Mouse (Mus musculus) hindbrain, embryonic 14.5 days (tissue): ENCODE results near the gene Colq. TPM values are rescaled to one million over a fixed set of nuclear protein-coding genes. Genes with fewer than 3 reads are reported as not detected.

Experiments
- ATAC-seq: fragments of 200-750 bp; cut with Nextera tagmentation; 2 replicates; pipeline ENCODE4 v1.8.0; 2017; ENCODE audit warnings: moderate number of reproducible peaks, mild to moderate bottlenecking, moderate TSS enrichment, moderate library complexity; ENCODE audit not compliant: low FRiP score
- DNase-seq: peaks from one replicate; pipeline ENCODE4 v3.0.0-alpha.2; 2015; ENCODE audit warnings: low spot score
- H3K27ac ChIP-seq: fragments of 300-500 bp; sonication (generic); 2 replicates; pipeline ENCODE4 v1.5.1; 2014; ENCODE audit warnings: mild to moderate bottlenecking, moderate library complexity
- H3K27me3 ChIP-seq: fragments of 300-500 bp; sonication (generic); 2 replicates; pipeline ENCODE4 v1.6.1; 2014; ENCODE audit warnings: mild to moderate bottlenecking, low read length, mixed read lengths; ENCODE audit not compliant: control insufficient read depth, insufficient read depth
- H3K36me3 ChIP-seq: fragments of 300-500 bp; sonication (generic); replicated peaks from 2 replicates; pipeline ENCODE4 v1.6.1; 2014; ENCODE audit not compliant: control insufficient read depth, insufficient read depth
- H3K4me1 ChIP-seq: fragments of 300-500 bp; sonication (generic); replicated peaks from 2 replicates; pipeline ENCODE4 v1.6.1; 2014; ENCODE audit warnings: antibody characterized with exemption, low read length, mixed read lengths; ENCODE audit not compliant: control insufficient read depth, insufficient read depth
- H3K4me2 ChIP-seq: fragments of 300-500 bp; sonication (generic); replicated peaks from 2 replicates; pipeline ENCODE4 v1.6.1; 2014; ENCODE audit warnings: mild to moderate bottlenecking, moderate library complexity
- H3K4me3 ChIP-seq: fragments of 300-500 bp; sonication (generic); replicated peaks from 2 replicates; pipeline ENCODE4 v1.5.1; 2014; ENCODE audit warnings: mild to moderate bottlenecking, low read length
- H3K9ac ChIP-seq: fragments of 300-500 bp; sonication (generic); 2 replicates; pipeline ENCODE4 v1.6.1; 2014
- H3K9me3 ChIP-seq: fragments of 300-500 bp; sonication (generic); 2 replicates; pipeline ENCODE4 v1.6.1; 2016; ENCODE audit warnings: low read length; ENCODE audit not compliant: control insufficient read depth
- WGBS: fragments of 180-500 bp; shearing (Covaris S2); extraction: QIAGEN DNeasy Blood & Tissue Kit; methylation state at CpG from one replicate; pipeline ENCODE4 v1.1.7; 2014; 5-methylcytosine and 5-hydroxymethylcytosine counted together
- polyA plus RNA-seq: library from polyadenylated mRNA; unstranded; fragments of >200 nt; fragmentation: Nextera tagmentation; extraction: Ambion mirVana; gene quantifications from 2 replicates; pipeline ENCODE4 v1.2.1, GENCODE M21; 2014

Colq gene
- polyA plus RNA-seq, 1 experiment from 2014 or later: 0.24 TPM

- DNase-seq: no peak
These were observed 97.2 kb downstream of the Colq start for GRCm38 (mm10) chr14:31493901-31494300.

DNA sequence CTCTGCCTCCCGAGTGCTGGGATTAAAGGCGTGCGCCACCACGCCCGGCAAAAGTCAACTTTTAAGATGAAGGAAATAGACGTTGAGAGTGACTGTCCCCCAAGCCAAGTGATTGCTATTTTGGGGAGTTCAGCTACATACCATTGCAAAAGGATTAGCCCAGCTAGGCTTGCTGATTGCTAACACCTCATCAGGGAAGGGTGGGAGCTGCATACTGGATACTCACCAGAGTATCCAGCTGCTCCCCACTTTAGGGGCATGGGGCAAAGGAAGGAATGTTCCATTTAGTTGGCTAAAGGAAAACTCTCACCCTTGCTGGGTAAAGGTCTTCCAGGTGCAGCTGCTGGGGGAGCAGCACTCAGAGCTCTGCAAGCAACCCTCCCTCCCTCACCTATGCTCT, 103.1 kb downstream of the Colq start:
- WGBS: 93% methylated on average over 6 of the region's 6 CpGs
- DNase-seq: no peak
- H3K27ac ChIP-seq: no peak overlapping the region
- ATAC-seq: no peak
- H3K27me3 ChIP-seq: no peaks in the 10 kb centered on the region
- H3K4me2 ChIP-seq: no peak overlapping the region
- no peaks in the 10 kb centered on the region; the same call in 1 of the 2 replicates for H3K4me1 ChIP-seq
- peaks cover 88% of the 10 kb centered on the region for H3K36me3 ChIP-seq
- no peaks in the 10 kb centered on the region for H3K9me3 ChIP-seq
- no peak overlapping the region for H3K4me3 ChIP-seq
- H3K9ac ChIP-seq: no peak overlapping the region

More at GRCm38 (mm10) chr14:31493901-31494300, 97.2 kb downstream of the Colq start:
- Histone ChIP-seq H3K27me3 (no peaks in the 10 kb centered on the region), H3K27ac (no peak overlapping the region), H3K4me3 (peak overlapping the region; percentile 93), H3K4me2 (peak overlapping the region; percentile 92), H3K9ac (peak overlapping the region; percentile 86), H3K9me3 (no peaks in the 10 kb centered on the region), H3K36me3 (peaks cover 48% of the 10 kb centered on the region), H3K4me1 (peaks cover 30% of the 10 kb centered on the region)
- ATAC-seq: no peak
- WGBS: 55% methylated on average over 9 of the region's 9 CpGs

DNA sequence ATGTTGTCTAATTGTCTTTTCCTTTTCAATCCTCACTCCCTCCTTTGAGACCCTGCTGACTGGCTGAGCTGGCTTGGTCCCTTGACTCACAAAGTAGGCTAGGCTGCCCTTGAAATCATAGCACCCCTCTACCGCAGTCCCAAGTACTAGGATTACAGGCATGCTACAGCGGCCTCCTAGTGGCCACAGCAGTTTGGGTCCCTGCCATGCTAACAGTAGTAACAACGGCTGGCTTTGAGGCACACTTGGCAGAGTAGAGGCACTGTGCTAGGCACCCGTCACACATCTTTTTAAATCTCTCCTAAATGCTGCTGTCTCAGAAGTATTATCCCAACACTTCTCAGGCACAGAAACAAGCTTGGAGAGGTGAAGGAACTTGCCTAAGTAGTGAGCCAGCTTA, 104.7 kb downstream of the Colq start:
- WGBS: 92% methylated on average over 4 of the region's 4 CpGs
- H3K4me1 ChIP-seq: no peaks in the 10 kb centered on the region

DNA sequence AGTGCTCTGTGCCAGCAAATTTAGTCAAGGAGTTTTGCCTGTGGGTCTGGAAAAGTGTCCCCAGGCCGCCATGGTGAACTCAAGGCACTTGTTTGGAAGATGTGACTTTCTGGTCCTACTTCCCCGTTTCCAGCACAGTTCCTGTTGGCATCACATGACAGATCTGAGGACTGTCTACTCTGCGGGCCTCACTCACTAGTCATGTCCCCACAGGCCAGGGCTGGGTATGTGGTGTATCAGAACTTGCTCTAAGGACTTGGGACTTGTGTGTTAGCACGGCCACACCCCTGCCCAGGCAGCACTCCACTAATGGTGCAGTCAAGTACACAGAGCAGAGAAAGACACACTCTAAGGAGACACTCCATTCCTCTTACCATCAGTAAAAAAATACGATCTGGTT, 108.7 kb downstream of the Colq start:
- WGBS: 94% methylated on average over 5 of the region's 5 CpGs

More for the DNA sequence above, 104.7 kb downstream of the Colq start:
- Histone ChIP-seq H3K9me3 (no peaks in the 10 kb centered on the region), H3K4me2 (no peak overlapping the region), H3K27ac (no peak overlapping the region), H3K4me3 (no peak overlapping the region), H3K9ac (no peak overlapping the region), H3K36me3 (peaks cover 92% of the 10 kb centered on the region), H3K27me3 (no peaks in the 10 kb centered on the region)
- no peak for ATAC-seq
- DNase-seq: no peak

GRCm38 (mm10) chr14:31473297-31473696, 117.8 kb downstream of the Colq start:
- Histone ChIP-seq H3K27me3 (no peaks in the 10 kb centered on the region), H3K4me3 (no peak overlapping the region), H3K4me1 (no peaks in the 10 kb centered on the region), H3K4me2 (no peak overlapping the region), H3K36me3 (peaks cover 15% of the 10 kb centered on the region; the same call in 1 of the 2 replicates), H3K27ac (no peak overlapping the region), H3K9me3 (no peaks in the 10 kb centered on the region), H3K9ac (no peak overlapping the region)
- ATAC-seq: no peak
- no peak for DNase-seq
- WGBS: 86% methylated on average over 2 of the region's 2 CpGs

More for the DNA sequence above, 108.7 kb downstream of the Colq start:
- no peak overlapping the region for H3K9ac ChIP-seq
- no peak overlapping the region for H3K27ac ChIP-seq
- H3K9me3 ChIP-seq: no peaks in the 10 kb centered on the region
- no peaks in the 10 kb centered on the region for H3K27me3 ChIP-seq
- H3K4me2 ChIP-seq: no peak overlapping the region
- peaks cover 95% of the 10 kb centered on the region for H3K36me3 ChIP-seq
- ATAC-seq (no peak), DNase-seq (no peak)
- H3K4me1 ChIP-seq: no peaks in the 10 kb centered on the region
- H3K4me3 ChIP-seq: no peak overlapping the region

Other genes starting within 250 kb of the Colq start
- 86.9 and 93.7 TPM in 2 replicates for gene Sh3bp5, start 155.3 kb downstream of the Colq start, polyA plus RNA-seq
- gene Eaf1, start 96.9 kb downstream of the Colq start, polyA plus RNA-seq: 9.3 and 10.0 TPM in 2 replicates
- 41.7 and 45.0 TPM in 2 replicates for gene Mettl6, start 96.3 kb downstream of the Colq start, polyA plus RNA-seq
- 1.5 TPM in 1 of 2 replicates, not detected in the other for gene Gm49387, start 49.5 kb upstream of the Colq start, polyA plus RNA-seq
- gene Btd, start 49.7 kb upstream of the Colq start, polyA plus RNA-seq: 20.3 and 20.9 TPM in 2 replicates
- gene Hacl1, start 49.9 kb upstream of the Colq start, polyA plus RNA-seq: 8.8 and 13.4 TPM in 2 replicates
- 14.7 and 15.3 TPM in 2 replicates for gene Ankrd28, start 239.3 kb upstream of the Colq start, polyA plus RNA-seq